Mouse (Mus musculus) hindbrain, postnatal 0 days (tissue): ENCODE results near the gene Dad1. TPM values are rescaled to one million over a fixed set of nuclear protein-coding genes. Genes with fewer than 3 reads are reported as not detected.

Experiments
- ATAC-seq: fragments of 200-750 bp; cut with Nextera tagmentation; 2 replicates; pipeline ENCODE4 v1.8.0; 2017; ENCODE audit warnings: mild to moderate bottlenecking, moderate TSS enrichment, moderate library complexity
- DNase-seq: peaks from one replicate; pipeline ENCODE4 v3.0.0-alpha.2; 2015; ENCODE audit warnings: low spot score
- H3K27ac ChIP-seq: fragments of 300-500 bp; sonication (generic); 2 replicates; pipeline ENCODE4 v1.5.1; 2014; ENCODE audit warnings: mild to moderate bottlenecking
- H3K27me3 ChIP-seq: fragments of 300-500 bp; sonication (generic); 2 replicates; pipeline ENCODE4 v1.6.1; 2014; ENCODE audit warnings: low read length, mixed read lengths; ENCODE audit not compliant: insufficient read depth
- H3K36me3 ChIP-seq: fragments of 300-500 bp; sonication (generic); 2 replicates; pipeline ENCODE4 v1.6.1; 2014; ENCODE audit warnings: low read length, mixed read lengths; ENCODE audit not compliant: insufficient read depth
- H3K4me1 ChIP-seq: fragments of 300-500 bp; sonication (generic); 2 replicates; pipeline ENCODE4 v1.6.1; 2014; ENCODE audit warnings: antibody characterized with exemption, low read length, mixed read lengths; ENCODE audit not compliant: insufficient read depth
- H3K4me2 ChIP-seq: fragments of 300-500 bp; sonication (generic); 2 replicates; pipeline ENCODE4 v1.6.1; 2014; ENCODE audit warnings: low read depth, mild to moderate bottlenecking, low read length, moderate library complexity, mixed read lengths
- H3K4me3 ChIP-seq: fragments of 300-500 bp; sonication (generic); 2 replicates; pipeline ENCODE4 v1.5.1; 2014; ENCODE audit warnings: low read length
- H3K9ac ChIP-seq: fragments of 300-500 bp; sonication (generic); replicated peaks from 2 replicates; pipeline ENCODE4 v1.6.1; 2014; ENCODE audit warnings: mild to moderate bottlenecking, low read length, moderate library complexity, mixed read lengths
- H3K9me3 ChIP-seq: fragments of 300-500 bp; sonication (generic); 2 replicates; pipeline ENCODE4 v1.6.1; 2016; ENCODE audit warnings: low read length, mixed read lengths
- CTCF ChIP-seq: IDR thresholded peaks from 2 replicates; pipeline ENCODE4 v1.5.1; 2016; ENCODE audit warnings: antibody characterized with exemption, control low read depth, low read depth
- WGBS: fragments of 180-500 bp; shearing (Covaris S2); extraction: QIAGEN DNeasy Blood & Tissue Kit; methylation state at CpG from one replicate; pipeline ENCODE4 v1.1.7; 2014; 5-methylcytosine and 5-hydroxymethylcytosine counted together
- polyA plus RNA-seq: library from polyadenylated mRNA; unstranded; fragments of >200 nt; fragmentation: Nextera tagmentation; extraction: Ambion mirVana; gene quantifications from 2 replicates; pipeline ENCODE4 v1.2.1, GENCODE M21; 2015
- total RNA-seq: library from RNA; depleted of rRNA; stranded (reverse); fragments of >200 nt; gene quantifications from 2 replicates; pipeline ENCODE4 v1.2.3, GENCODE M21; 2014

Gene Dad1
- total and polyA plus RNA-seq, 2 experiments from 2014 or later, result 321 to 406 TPM

- no peak for TF ChIP-seq CTCF
- no peak overlapping the region for H3K9ac ChIP-seq
- no peaks in the 10 kb centered on the region for H3K4me1 ChIP-seq
- H3K36me3 ChIP-seq, result no peaks in the 10 kb centered on the region
- 74% methylated on average over 6 of the region's 6 CpGs for WGBS
- ATAC-seq, result no peak
- no peaks in the 10 kb centered on the region for H3K27me3 ChIP-seq
- H3K4me2 ChIP-seq, result no peak overlapping the region
- no peak overlapping the region for H3K27ac ChIP-seq
- H3K4me3 ChIP-seq, result no peak overlapping the region
- DNase-seq, result no peak
- no peaks in the 10 kb centered on the region for H3K9me3 ChIP-seq
Measured at GRCm38 (mm10) chr14:54208741-54209140, 45.2 kb downstream of the Dad1 start.

DNA sequence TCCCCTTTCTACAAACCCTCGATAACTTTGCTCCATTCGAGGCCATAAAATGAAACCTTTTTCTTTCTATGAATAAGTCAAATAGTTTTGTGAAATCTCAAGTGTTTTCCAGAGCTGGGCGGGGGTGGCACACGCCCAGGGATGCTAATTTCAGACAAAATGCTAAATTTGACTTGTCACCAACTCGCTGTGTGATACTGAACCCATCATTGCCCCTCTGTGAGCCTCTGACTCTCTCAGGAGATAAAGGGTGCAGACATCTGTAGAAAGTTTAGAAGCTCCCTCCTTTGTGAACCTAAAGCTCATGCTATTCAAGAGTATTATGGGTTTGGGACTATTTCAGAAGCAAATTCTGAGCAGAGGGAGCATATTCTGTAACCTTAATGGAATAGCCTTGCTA, 46.0 kb downstream of the Dad1 start:
- no peak for ATAC-seq
- no peaks in the 10 kb centered on the region for H3K27me3 ChIP-seq
- 87% methylated on average over 5 of the region's 5 CpGs for WGBS

GRCm38 (mm10) chr14:54206750-54207550, 47.0 kb downstream of the Dad1 start:
- Histone ChIP-seq H3K36me3 (no peaks in the 10 kb centered on the region), H3K4me2 (no peak overlapping the region), H3K9me3 (no peaks in the 10 kb centered on the region), H3K4me3 (no peak overlapping the region), H3K27me3 (no peaks in the 10 kb centered on the region), H3K9ac (no peak overlapping the region), H3K27ac (no peak overlapping the region), H3K4me1 (no peaks in the 10 kb centered on the region)
- DNase-seq (no peak), ATAC-seq (no peak)
- WGBS, result 75% methylated on average over 15 of the region's 15 CpGs
- no peak for TF ChIP-seq CTCF

More for the DNA sequence above, 46.0 kb downstream of the Dad1 start:
- TF ChIP-seq CTCF, result no peak
- Histone ChIP-seq H3K4me1 (no peaks in the 10 kb centered on the region), H3K9ac (no peak overlapping the region), H3K4me2 (no peak overlapping the region), H3K36me3 (no peaks in the 10 kb centered on the region), H3K4me3 (no peak overlapping the region), H3K27ac (no peak overlapping the region), H3K9me3 (no peaks in the 10 kb centered on the region)
- no peak for DNase-seq

- no peak for ATAC-seq
Measured at GRCm38 (mm10) chr14:54206309-54206708, 47.6 kb downstream of the Dad1 start.

DNA sequence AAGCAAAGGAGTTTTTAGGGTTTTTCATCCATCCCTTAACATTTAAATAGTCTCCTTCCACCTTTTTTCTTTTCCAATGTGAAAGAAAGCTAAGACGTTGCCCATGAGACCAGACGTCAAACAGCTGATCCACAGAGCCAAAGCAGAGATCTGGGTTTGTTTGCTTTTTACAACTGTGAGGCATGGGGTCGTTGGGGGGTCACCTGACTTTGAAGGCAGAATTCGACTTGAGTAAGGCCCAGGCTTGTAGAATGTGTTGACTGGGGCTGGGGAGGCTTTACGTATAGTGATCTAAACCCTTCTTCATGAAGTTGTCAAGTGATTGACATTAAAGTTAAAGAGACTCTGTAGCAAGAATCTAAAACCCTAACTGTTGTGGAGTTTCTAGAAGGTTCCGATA, 48.0 kb downstream of the Dad1 start:
- ATAC-seq, result no peak
- no peaks in the 10 kb centered on the region for H3K4me1 ChIP-seq
- TF ChIP-seq CTCF, result no peak
- H3K4me2 ChIP-seq, result no peak overlapping the region
- no peak overlapping the region for H3K27ac ChIP-seq
- no peaks in the 10 kb centered on the region for H3K27me3 ChIP-seq
- no peak overlapping the region for H3K9ac ChIP-seq
- H3K9me3 ChIP-seq, result no peaks in the 10 kb centered on the region
- DNase-seq, result no peak
- no peak overlapping the region for H3K4me3 ChIP-seq
- H3K36me3 ChIP-seq, result no peaks in the 10 kb centered on the region
- 64% methylated on average over 6 of the region's 6 CpGs for WGBS

More at GRCm38 (mm10) chr14:54206309-54206708, 47.6 kb downstream of the Dad1 start:
- H3K27ac ChIP-seq, result no peak overlapping the region
- no peaks in the 10 kb centered on the region for H3K36me3 ChIP-seq
- no peaks in the 10 kb centered on the region for H3K4me1 ChIP-seq
- H3K4me3 ChIP-seq, result no peak overlapping the region
- WGBS, result 91% methylated on average over 5 of the region's 5 CpGs
- H3K9ac ChIP-seq, result no peak overlapping the region
- no peaks in the 10 kb centered on the region for H3K27me3 ChIP-seq
- H3K9me3 ChIP-seq, result no peaks in the 10 kb centered on the region
- TF ChIP-seq CTCF, result no peak
- DNase-seq, result no peak
- no peak overlapping the region for H3K4me2 ChIP-seq

DNA sequence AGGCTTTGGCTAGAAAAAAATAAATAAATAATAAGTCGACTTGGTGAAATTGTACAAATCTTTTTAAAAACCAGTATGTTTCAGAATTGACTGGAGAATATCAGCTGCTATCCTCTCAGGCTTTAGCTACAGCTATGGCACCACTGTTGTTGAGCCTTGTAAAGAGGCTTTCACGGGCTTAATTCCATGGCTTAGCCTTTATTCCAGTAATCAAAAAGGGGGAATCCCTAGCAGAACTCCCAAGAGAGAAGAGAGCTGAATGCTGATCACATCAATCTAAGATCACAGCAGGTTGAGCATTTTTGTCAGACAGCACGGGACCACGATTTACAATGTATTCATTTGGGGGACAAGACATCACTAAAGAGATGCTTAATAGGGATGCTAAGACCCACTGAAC, 49.1 kb downstream of the Dad1 start:
- H3K9me3 ChIP-seq, result no peaks in the 10 kb centered on the region
- 46% methylated on average over 4 of the region's 4 CpGs for WGBS
- H3K27me3 ChIP-seq, result no peaks in the 10 kb centered on the region
- no peak overlapping the region for H3K27ac ChIP-seq
- no peak overlapping the region for H3K4me2 ChIP-seq
- no peak for DNase-seq
- H3K36me3 ChIP-seq, result no peaks in the 10 kb centered on the region
- no peak overlapping the region for H3K9ac ChIP-seq
- TF ChIP-seq CTCF, result no peak
- H3K4me3 ChIP-seq, result no peak overlapping the region
- no peaks in the 10 kb centered on the region for H3K4me1 ChIP-seq
- ATAC-seq, result no peak

DNA sequence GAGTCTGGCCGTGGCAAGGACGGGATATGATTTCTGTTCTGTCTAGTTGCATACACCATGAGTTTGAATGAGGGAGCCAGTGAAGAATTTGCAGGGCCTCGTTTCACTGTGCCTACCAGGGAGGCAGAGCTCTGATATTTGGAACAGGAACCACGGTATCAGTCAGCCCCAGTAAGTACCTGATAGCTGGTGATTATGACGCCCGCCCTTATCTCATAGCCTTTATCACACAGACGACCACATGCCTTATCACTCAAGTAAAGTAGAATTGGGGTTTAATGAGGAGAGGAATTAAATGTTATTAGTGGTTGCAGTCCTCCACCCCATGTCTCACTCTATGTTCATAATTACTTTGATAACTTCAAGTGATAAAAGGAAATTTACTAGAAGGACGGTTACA, 49.6 kb downstream of the Dad1 start:
- DNase-seq (no peak), ATAC-seq (no peak)
- Histone ChIP-seq H3K4me3 (no peak overlapping the region), H3K36me3 (no peaks in the 10 kb centered on the region), H3K27ac (no peak overlapping the region), H3K9me3 (no peaks in the 10 kb centered on the region), H3K9ac (no peak overlapping the region), H3K27me3 (no peaks in the 10 kb centered on the region), H3K4me1 (no peaks in the 10 kb centered on the region), H3K4me2 (no peak overlapping the region)
- TF ChIP-seq CTCF, result no peak
- WGBS, result 93% methylated on average over 8 of the region's 8 CpGs
